Mouse (Mus musculus) megakaryocyte, embryonic 14.5 days (primary cell): ENCODE measurements at regions not wholly inside any gene's neighbourhood (a gene's known extent, or its start where the extent isn't known, plus 50 kb on each side); places are given as distances from the start of the nearest gene placed in this dataset.

Experiments
- FLI1 ChIP-seq: IDR thresholded peaks from 2 replicates; pipeline ENCODE4 v1.6.1; 2012; ENCODE audit warnings: low read length, inconsistent platforms, mixed read lengths
- GATA1 ChIP-seq: IDR thresholded peaks from 3 replicates; pipeline ENCODE4 v1.6.1; 2012; ENCODE audit warnings: mixed read lengths, low read length, inconsistent platforms, borderline replicate concordance

- no peak for TF ChIP-seq GATA1
- no peak for TF ChIP-seq FLI1
Observed at GRCm38 (mm10) chr12:27984261-27984841, 567.8 kb downstream of the Dcdc2c start.
